Mouse (Mus musculus) cerebellum, adult 2 months (tissue): Measurements from ENCODE around the gene Pigh. TPM values are rescaled to one million over a fixed set of nuclear protein-coding genes. Genes with fewer than 3 reads are reported as not detected.

Experiments used
- DNase-seq, 2 experiments: peaks; one replicate each; pipeline ENCODE4 v3.0.0; 2021
- H3K27ac ChIP-seq: fragments of 200-500 bp; 2 replicates; pipeline ENCODE4 v1.5.1; 2012; ENCODE audit warnings: low read length, control low read depth, inconsistent platforms; ENCODE audit not compliant: insufficient read depth
- H3K27me3 ChIP-seq: fragments of 200-500 bp; 2 replicates; pipeline ENCODE4 v1.6.1; 2012; ENCODE audit warnings: inconsistent platforms, mild to moderate bottlenecking, low read length, moderate library complexity; ENCODE audit not compliant: control insufficient read depth, insufficient read depth
- H3K4me1 ChIP-seq: fragments of 200-500 bp; 2 replicates; pipeline ENCODE4 v1.6.1; 2011; ENCODE audit warnings: low read length; ENCODE audit not compliant: control insufficient read depth, insufficient read depth
- H3K4me3 ChIP-seq: fragments of 200-500 bp; replicated peaks from 2 replicates; pipeline ENCODE3; 2011; ENCODE audit warnings: mild to moderate bottlenecking, low read depth, low read length, control low read depth; ENCODE audit not compliant: insufficient read depth
- CTCF ChIP-seq: fragments of 200-500 bp; IDR thresholded peaks from 2 replicates; pipeline ENCODE4 v1.5.1; 2011; ENCODE audit warnings: low read depth, mild to moderate bottlenecking, control low read depth, low read length, moderate library complexity, borderline replicate concordance; ENCODE audit not compliant: insufficient read depth
- POLR2A ChIP-seq: fragments of 200-500 bp; IDR thresholded peaks from 2 replicates; pipeline ENCODE4 v1.6.1; 2011; ENCODE audit warnings: low read length, control low read depth, borderline replicate concordance; ENCODE audit not compliant: insufficient read depth
- WGBS: fragments of 180-500 bp; shearing (Covaris S2); methylation state at CpG from one replicate; pipeline ENCODE4 v1.1.7; 2018; 5-methylcytosine and 5-hydroxymethylcytosine counted together
- polyA plus RNA-seq: library from polyadenylated mRNA; depleted of rRNA; stranded (reverse); fragments of >200 nt; gene quantifications from 2 replicates; pipeline ENCODE4 v1.2.3, GENCODE M21; 2012

The Pigh gene
- polyA plus RNA-seq, 1 experiment, result 13.5 TPM

- 73% methylated on average over 7 of the region's 7 CpGs for WGBS
- TF ChIP-seq CTCF (no peak), POLR2A (no peak)
- H3K27me3 ChIP-seq, result no peaks in the 10 kb centered on the region
- H3K4me3 ChIP-seq, result no peak overlapping the region
- DNase-seq, result no peak
- H3K27ac ChIP-seq, result no peak overlapping the region
- H3K4me1 ChIP-seq, result no peaks in the 10 kb centered on the region
These were observed 28.4 kb downstream of the Pigh start for GRCm38 (mm10) chr12:79060766-79061652.

DNA sequence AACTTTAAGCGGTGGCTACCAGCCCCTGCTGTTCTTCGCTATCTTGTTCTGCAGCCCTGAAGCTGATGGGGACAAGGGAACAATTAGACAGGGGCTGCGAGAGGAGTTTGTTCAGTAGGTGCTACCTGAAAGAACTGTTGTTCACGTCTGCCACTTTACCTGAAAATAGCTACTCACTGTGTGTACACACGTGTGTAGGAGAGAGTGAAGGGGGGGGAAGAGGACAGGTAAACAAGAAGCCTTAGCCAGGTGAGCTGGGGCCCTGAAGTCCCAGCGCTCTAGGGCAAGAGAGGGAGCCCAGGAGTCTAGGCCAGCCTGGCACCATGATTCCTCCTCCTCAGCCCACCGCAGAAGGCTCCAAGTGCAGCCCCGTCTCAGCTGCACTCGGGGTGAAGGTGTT lies 29.3 kb downstream of the Pigh start:
- Histone ChIP-seq H3K27me3 (no peaks in the 10 kb centered on the region), H3K4me1 (no peaks in the 10 kb centered on the region), H3K27ac (no peak overlapping the region), H3K4me3 (no peak overlapping the region)
- no peak for DNase-seq
- 91% methylated on average over 9 of the region's 9 CpGs for WGBS
- TF ChIP-seq POLR2A, result no peak
- TF ChIP-seq CTCF, result no peak

DNA sequence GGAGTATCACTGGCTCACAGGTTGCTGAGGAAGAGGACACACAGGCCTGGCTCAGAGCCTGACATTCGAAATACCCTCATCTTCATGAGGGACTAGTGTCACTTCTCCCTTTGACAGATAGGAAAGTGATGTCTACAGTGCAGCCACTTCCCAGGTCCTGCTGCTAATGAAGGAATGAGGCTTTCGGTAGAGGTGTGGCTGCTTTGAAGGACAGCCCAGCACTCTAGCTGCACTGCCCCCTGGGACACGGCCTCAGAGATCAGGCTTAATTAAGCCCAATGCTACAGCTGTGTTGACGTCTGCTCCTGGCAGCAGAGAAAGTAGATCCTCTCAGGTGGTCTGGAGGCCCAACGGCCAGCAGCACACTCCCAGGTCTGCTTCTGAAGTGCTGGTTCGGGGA lies 29.9 kb downstream of the Pigh start:
- 68% methylated on average over 6 of the region's 6 CpGs for WGBS
- Histone ChIP-seq H3K4me1 (no peaks in the 10 kb centered on the region), H3K27ac (no peak overlapping the region), H3K4me3 (no peak overlapping the region), H3K27me3 (no peaks in the 10 kb centered on the region)
- TF ChIP-seq POLR2A, result no peak
- no peak for TF ChIP-seq CTCF
- DNase-seq, result no peak

DNA sequence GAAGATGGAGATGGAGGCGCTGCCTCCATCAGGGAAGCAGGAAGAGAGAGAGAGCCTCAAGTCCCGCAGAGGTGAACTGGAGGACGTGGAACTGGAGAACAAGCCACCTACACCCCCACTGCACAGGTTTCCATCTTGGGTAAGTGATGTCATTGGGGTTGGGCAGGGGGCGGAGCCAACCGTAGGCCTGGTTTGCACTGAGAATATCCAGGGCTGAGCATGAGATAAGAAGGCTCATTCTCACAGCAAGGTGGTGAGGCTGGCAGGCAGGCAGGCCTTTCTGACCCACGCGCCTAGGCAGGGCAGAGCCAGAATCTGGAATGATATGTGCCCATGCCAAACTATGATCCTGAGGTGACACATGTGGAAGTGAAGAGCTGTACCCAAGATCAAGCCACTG lies 34.2 kb downstream of the Pigh start:
- Histone ChIP-seq H3K4me1 (no peaks in the 10 kb centered on the region), H3K27me3 (no peaks in the 10 kb centered on the region), H3K27ac (no peak overlapping the region), H3K4me3 (no peak overlapping the region)
- DNase-seq, result no peak
- TF ChIP-seq POLR2A (no peak), CTCF (no peak)
- 90% methylated on average over 7 of the region's 7 CpGs for WGBS

- no peak for TF ChIP-seq POLR2A
- TF ChIP-seq CTCF, result no peak
- no peaks in the 10 kb centered on the region for H3K4me1 ChIP-seq
These were observed 37.4 kb downstream of the Pigh start for GRCm38 (mm10) chr12:79052073-79052472.

DNA sequence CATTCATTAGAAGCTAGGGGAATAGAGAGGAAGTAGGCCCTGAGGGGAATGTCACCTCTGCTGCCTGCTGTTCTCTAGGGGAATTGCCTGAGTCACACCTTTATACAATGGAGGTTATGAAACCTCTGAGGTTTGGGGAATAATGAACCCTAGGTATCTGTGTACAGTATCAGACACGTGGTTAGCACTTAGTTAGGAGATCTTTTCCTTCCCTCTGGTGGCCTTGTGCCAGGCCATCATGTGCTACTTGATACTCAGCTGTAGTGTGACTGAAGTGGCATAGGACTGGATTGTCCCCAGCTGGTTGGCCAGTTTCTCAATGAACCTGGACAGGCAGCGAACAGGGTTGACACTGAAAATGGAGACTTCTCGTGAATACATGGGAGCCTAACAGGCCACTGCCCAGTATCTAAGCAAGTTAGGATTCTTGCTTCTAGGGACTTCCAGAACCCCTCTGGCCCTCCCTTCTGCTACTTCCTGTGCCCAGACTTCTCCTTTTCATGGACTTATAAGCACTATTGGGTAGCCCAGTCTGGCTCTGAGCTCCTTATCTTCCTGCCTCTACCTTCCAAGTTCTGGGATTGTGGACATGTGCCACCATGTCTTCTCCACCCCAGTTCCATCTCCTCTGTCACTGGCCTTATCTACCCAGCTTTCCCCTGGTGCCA lies 38.8 kb downstream of the Pigh start:
- 72% methylated on average over 3 of the region's 3 CpGs for WGBS
- TF ChIP-seq CTCF, result no peak
- no peak for TF ChIP-seq POLR2A
- no peaks in the 10 kb centered on the region for H3K4me1 ChIP-seq
- no peaks in the 10 kb centered on the region for H3K27me3 ChIP-seq
- DNase-seq, result no peak
- no peak overlapping the region for H3K4me3 ChIP-seq
- no peak overlapping the region for H3K27ac ChIP-seq

More at GRCm38 (mm10) chr12:79052073-79052472, 37.4 kb downstream of the Pigh start:
- WGBS, result 71% methylated on average over 2 of the region's 2 CpGs
- DNase-seq, result no peak
- H3K27ac ChIP-seq, result no peak overlapping the region
- no peaks in the 10 kb centered on the region for H3K27me3 ChIP-seq
- no peak overlapping the region for H3K4me3 ChIP-seq

DNA sequence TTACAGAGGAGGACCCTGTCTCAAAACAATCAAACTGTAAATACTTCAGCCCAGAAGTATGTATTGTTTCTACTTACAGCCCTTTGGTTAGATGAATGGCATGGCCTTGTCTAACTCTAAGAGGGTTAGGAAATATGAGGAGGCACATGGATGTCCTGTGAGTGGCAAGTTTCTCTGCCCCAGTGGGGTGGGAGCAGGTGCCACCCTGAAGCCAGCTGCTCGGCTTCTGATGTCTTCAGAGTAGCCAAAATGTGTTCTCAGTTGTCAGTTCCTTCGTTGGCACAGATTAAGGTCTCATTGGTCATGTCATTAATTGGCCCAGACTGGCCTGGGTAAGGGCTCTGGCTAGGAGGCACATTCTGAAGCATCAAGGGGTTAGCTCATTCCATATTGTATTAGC lies 39.6 kb downstream of the Pigh start:
- Histone ChIP-seq H3K27ac (no peak overlapping the region), H3K4me3 (no peak overlapping the region), H3K27me3 (no peaks in the 10 kb centered on the region), H3K4me1 (no peaks in the 10 kb centered on the region)
- TF ChIP-seq CTCF (no peak), POLR2A (no peak)
- DNase-seq, result no peak
- WGBS, result 27% methylated on average over 2 of the region's 2 CpGs

- no peak for DNase-seq
- Histone ChIP-seq H3K27ac (no peak overlapping the region), H3K4me1 (no peaks in the 10 kb centered on the region), H3K4me3 (no peak overlapping the region), H3K27me3 (no peaks in the 10 kb centered on the region)
- 67% methylated on average over 1 of the region's 1 CpGs for WGBS
- TF ChIP-seq CTCF (no peak), POLR2A (no peak)
These were observed 40.6 kb downstream of the Pigh start for GRCm38 (mm10) chr12:79048898-79049297.
